Comparison of ENCODE assay signal across 22 mouse cellular contexts in the genomic region with DNA sequence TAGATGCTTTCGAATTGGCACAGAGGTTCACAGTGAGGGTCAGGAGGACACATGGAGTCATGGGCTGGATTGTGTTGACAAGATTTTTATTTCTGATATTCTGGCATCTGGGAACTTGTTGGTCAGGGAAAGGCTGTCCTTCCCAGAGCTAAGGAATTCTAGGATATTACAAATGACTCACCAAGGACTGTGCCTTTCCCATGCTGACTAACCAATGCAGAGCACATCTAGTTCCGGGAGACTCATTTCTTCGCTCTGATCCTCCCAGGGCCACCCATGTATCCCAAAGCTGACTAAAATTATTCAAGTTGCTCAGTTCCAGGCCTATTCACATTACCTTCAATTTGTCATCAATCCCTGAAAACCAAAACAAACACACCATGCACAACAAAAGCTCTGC.
A peak's percentile ranks its signal among the peaks of the same experiment; 100 is the strongest.
DNase-seq lines count a peak whose midpoint lies in the region; ATAC-seq lines count a peak whose summit lies in the region.
"Had no signal": no experiment of that assay in that cellular context is flagged by ENCODE, and none has a peak within 500 bp of the region (broad histone marks: within the 10 kb centered on the region; RNA-seq: fewer than 3 reads in every experiment).

No protein-coding gene starts in this region.

- peak; percentile 32 for DNase-seq in adrenal gland, adult 2 months
- no peak for DNase-seq in adrenal gland, postnatal 14 days
- DNase-seq in heart, adult 11 months, result peak; percentile 37
- no peak for DNase-seq in heart, postnatal 25 days (ENCODE audit: low spot score)
- peak; percentile 31 for DNase-seq in 3T3-L1 (ENCODE audit: low read depth, low spot score)
- DNase-seq in retina, embryonic 14.5 days (ENCODE audit: low spot score), result no peak
- DNase-seq: cerebellum, adult 18-20 months; cerebellum, adult 9-10 months; cerebellum, postnatal 14 days; forebrain, postnatal 0 days; gastrocnemius, adult 2 months; gastrocnemius, postnatal 14 days; heart, adult 18-20 months; heart, postnatal 10 days; heart, postnatal 4 days; kidney, adult 18-20 months had no signal

- no peak for ATAC-seq in erythroid progenitor cell, adult 5-6 weeks (replicated peaks; ENCODE audit: low FRiP score, poor library complexity, severe bottlenecking)
- ATAC-seq: forebrain, embryonic 14.5 days; forebrain, postnatal 0 days; hindbrain, postnatal 0 days; inflammation-experienced regulatory T-cells, adult 6 months; intestine, embryonic 16.5 days; Patski had no signal

- intact Hi-C loops in heart, postnatal 25 days (cut with DNase I), result no loop called here

Comparison
In these comparisons a context has a peak if more than half of its experiments do, and no peak if none do; other contexts are left out.
1. DNase-seq: peak in adrenal gland, adult 2 months (single experiment), heart, adult 11 months (single experiment) and 3T3-L1 (single experiment); none in adrenal gland, postnatal 14 days (single experiment), heart, postnatal 25 days (single experiment) and retina, embryonic 14.5 days (single experiment).